Mouse (Mus musculus) kidney, postnatal 0 days (tissue): ENCODE results near the gene Pjvk. TPM values are rescaled to one million over a fixed set of nuclear protein-coding genes. Genes with fewer than 3 reads are reported as not detected.

Source experiments
- ATAC-seq: fragments of 200-750 bp; cut with Nextera tagmentation; replicated peaks from 2 replicates; pipeline ENCODE4 v1.8.0; 2017; ENCODE audit warnings: low read depth, moderate number of reproducible peaks, moderate TSS enrichment, moderate library complexity; ENCODE audit not compliant: low FRiP score
- DNase-seq: peaks from one replicate; pipeline ENCODE4 v3.0.0-alpha.2; 2016; ENCODE audit warnings: low spot score
- H3K27ac ChIP-seq: fragments of 300-500 bp; sonication (generic); 2 replicates; pipeline ENCODE4 v1.5.1; 2014; ENCODE audit warnings: mild to moderate bottlenecking
- H3K27me3 ChIP-seq: fragments of 300-500 bp; sonication (generic); 2 replicates; pipeline ENCODE4 v1.6.1; 2014; ENCODE audit warnings: low read length, mixed read lengths; ENCODE audit not compliant: insufficient read depth
- H3K36me3 ChIP-seq: fragments of 300-500 bp; sonication (generic); 2 replicates; pipeline ENCODE4 v1.6.1; 2014; ENCODE audit warnings: low read length, mixed read lengths; ENCODE audit not compliant: insufficient read depth
- H3K4me1 ChIP-seq: fragments of 300-500 bp; sonication (generic); replicated peaks from 2 replicates; pipeline ENCODE4 v1.6.1; 2014; ENCODE audit warnings: antibody characterized with exemption, low read length, mixed read lengths; ENCODE audit not compliant: insufficient read depth
- H3K4me2 ChIP-seq: fragments of 300-500 bp; sonication (generic); 2 replicates; pipeline ENCODE4 v1.6.1; 2014; ENCODE audit warnings: mild to moderate bottlenecking, low read length, moderate library complexity, mixed read lengths
- H3K4me3 ChIP-seq: fragments of 300-500 bp; sonication (generic); replicated peaks from 2 replicates; pipeline ENCODE4 v1.5.1; 2014; ENCODE audit warnings: low read depth, low read length
- H3K9ac ChIP-seq: fragments of 300-500 bp; sonication (generic); 2 replicates; pipeline ENCODE4 v1.6.1; 2014; ENCODE audit warnings: low read depth, low read length
- H3K9me3 ChIP-seq: fragments of 300-500 bp; sonication (generic); replicated peaks from 2 replicates; pipeline ENCODE4 v1.6.1; 2016; ENCODE audit warnings: low read length, inconsistent platforms, mixed read lengths
- CTCF ChIP-seq: IDR thresholded peaks from 2 replicates; pipeline ENCODE4 v1.5.1; 2016; ENCODE audit warnings: antibody characterized with exemption, low read depth, mild to moderate bottlenecking, moderate library complexity
- WGBS: fragments of 180-500 bp; shearing (Covaris S2); extraction: QIAGEN DNeasy Blood & Tissue Kit; methylation state at CpG from one replicate; pipeline ENCODE4 v1.1.7; 2014; 5-methylcytosine and 5-hydroxymethylcytosine counted together
- polyA plus RNA-seq: library from polyadenylated mRNA; unstranded; fragments of >200 nt; fragmentation: Nextera tagmentation; extraction: Ambion mirVana; gene quantifications from 2 replicates; pipeline ENCODE4 v1.2.1, GENCODE M21; 2015

Gene Pjvk
- polyA plus RNA-seq, 1 experiment from 2014 or later: 2.9 TPM

- no peak for TF ChIP-seq CTCF
- Histone ChIP-seq H3K27me3 (no peaks in the 10 kb centered on the region), H3K9ac (peak within 1 kb of the TSS; percentile 63), H3K27ac (peak within 1 kb of the TSS; percentile 88), H3K36me3 (0 out of 2 replicates have a peak, but pooled peaks cover 4% of the 10 kb centered on the region), H3K4me1 (peaks cover 11% of the 10 kb centered on the region; the same call in 1 of the 2 replicates), H3K4me2 (peak within 1 kb of the TSS; percentile 70), H3K4me3 (peak within 1 kb of the TSS; percentile 50), H3K9me3 (no peaks in the 10 kb centered on the region)
- ATAC-seq (peak; percentile 93), DNase-seq (peak; percentile 95)
- 2% methylated on average over 17 of the region's 17 CpGs for WGBS
Observed at GRCm38 (mm10) chr2:76672966-76673392, 24.7 kb downstream of the Pjvk start, which contains the start of gene Fkbp7. Fkbp7 (minus strand) TSS chr2:76673116.

- H3K36me3 ChIP-seq: 0 out of 2 replicates have a peak, but pooled peaks cover 7% of the 10 kb centered on the region
- ATAC-seq: no peak
- no peaks in the 10 kb centered on the region for H3K9me3 ChIP-seq
- H3K9ac ChIP-seq: no peak overlapping the region
- peak overlapping the region; percentile 70 for H3K4me2 ChIP-seq
- no peaks in the 10 kb centered on the region for H3K27me3 ChIP-seq
- H3K4me3 ChIP-seq: peak overlapping the region; percentile 50; the same call in 1 of the 2 replicates
- peak; percentile 50; the same call in 1 of the 2 replicates for TF ChIP-seq CTCF
- H3K4me1 ChIP-seq: peaks cover 11% of the 10 kb centered on the region; the same call in 1 of the 2 replicates
- 47% methylated on average over 7 of the region's 7 CpGs for WGBS
- H3K27ac ChIP-seq: peak overlapping the region; percentile 88
- peak; percentile 69 for DNase-seq
Observed at GRCm38 (mm10) chr2:76673472-76674081, 25.3 kb downstream of the Pjvk start.

DNA sequence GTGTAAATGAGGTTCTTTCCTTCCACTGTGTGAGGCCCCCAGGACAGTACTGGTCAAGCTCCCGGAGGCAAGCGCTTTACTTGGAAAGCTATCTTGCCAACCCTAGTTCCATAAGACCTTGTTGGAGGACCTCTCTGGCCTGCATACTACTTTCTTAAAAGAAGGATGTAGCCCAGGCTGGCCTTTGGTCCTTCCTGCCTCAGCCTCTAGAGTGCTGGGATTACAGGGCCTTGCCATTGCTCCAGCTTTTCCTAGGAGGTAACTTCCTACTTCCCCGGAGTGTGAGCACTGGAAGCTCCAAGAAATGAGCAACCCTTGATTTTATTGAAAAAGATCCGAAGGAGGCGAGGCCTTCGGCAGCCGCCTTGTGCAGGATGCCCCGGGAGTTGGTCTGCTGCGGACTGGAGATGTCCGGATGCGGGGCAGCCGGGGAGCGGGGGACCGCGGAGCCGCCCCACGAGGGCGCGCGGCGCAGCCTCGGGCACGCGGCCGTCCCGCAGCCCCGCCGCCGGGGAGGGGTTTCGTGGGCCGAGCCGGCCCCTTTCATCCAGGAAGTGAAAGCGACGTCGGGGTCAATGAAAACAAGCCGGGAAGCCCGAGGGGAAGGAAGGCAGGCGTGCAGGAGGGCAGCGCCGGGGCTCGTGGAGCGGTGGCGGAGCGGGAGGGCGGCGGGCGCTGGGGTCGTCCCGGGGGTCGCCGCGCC, 26.6 kb downstream of the Pjvk start, which contains the start of gene Plekha3:
Plekha3 (plus strand) TSS at position 557 of the 703 bp plus-strand sequence.
- H3K4me1 ChIP-seq: peaks cover 11% of the 10 kb centered on the region; the same call in 1 of the 2 replicates
- ATAC-seq (peak; percentile 64), DNase-seq (peak; percentile 94)
- peak within 1 kb of the TSS; percentile 88 for H3K9ac ChIP-seq
- 0 out of 2 replicates have a peak, but pooled peaks cover 3% of the 10 kb centered on the region for H3K36me3 ChIP-seq
- peak within 1 kb of the TSS; percentile 83 for H3K4me3 ChIP-seq
- TF ChIP-seq CTCF: no peak
- WGBS: 5% methylated on average over 42 of the region's 52 CpGs
- peak within 1 kb of the TSS; percentile 89 for H3K27ac ChIP-seq
- H3K9me3 ChIP-seq: no peaks in the 10 kb centered on the region
- peak within 1 kb of the TSS; percentile 60 for H3K4me2 ChIP-seq
- H3K27me3 ChIP-seq: no peaks in the 10 kb centered on the region

DNA sequence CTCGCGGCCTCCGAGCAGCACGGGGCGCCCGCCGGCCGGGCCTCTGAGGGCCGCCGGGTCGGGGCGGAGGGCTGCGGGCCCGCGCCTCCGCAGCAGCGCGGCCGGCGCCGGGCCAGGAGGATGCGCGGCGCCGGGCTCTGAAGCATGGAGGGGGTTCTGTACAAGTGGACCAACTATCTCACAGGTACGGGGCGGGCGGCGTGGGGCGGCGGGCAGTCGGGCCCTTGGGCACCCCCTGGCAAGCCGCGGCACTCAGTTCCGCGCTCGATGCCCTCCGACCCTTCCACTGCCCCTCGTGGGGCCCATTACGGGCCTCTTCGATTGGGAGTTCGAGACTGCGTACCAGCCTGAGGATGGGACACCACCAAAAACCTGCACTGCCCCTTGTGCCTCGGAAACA, 27.2 kb downstream of the Pjvk start:
- H3K4me3 ChIP-seq: peak overlapping the region; percentile 83
- H3K9ac ChIP-seq: peak overlapping the region; percentile 88
- TF ChIP-seq CTCF: no peak
- peak overlapping the region; percentile 89 for H3K27ac ChIP-seq
- H3K4me2 ChIP-seq: peak overlapping the region; percentile 60
- WGBS: 0% methylated on average over 26 of the region's 44 CpGs
- no peaks in the 10 kb centered on the region for H3K9me3 ChIP-seq
- peaks cover 11% of the 10 kb centered on the region; the same call in 1 of the 2 replicates for H3K4me1 ChIP-seq
- no peaks in the 10 kb centered on the region for H3K27me3 ChIP-seq
- DNase-seq: peak; percentile 35
- H3K36me3 ChIP-seq: 0 out of 2 replicates have a peak, but pooled peaks cover 3% of the 10 kb centered on the region
- peak; percentile 53 for ATAC-seq

GRCm38 (mm10) chr2:76675949-76676348, 27.7 kb downstream of the Pjvk start:
- Histone ChIP-seq H3K27ac (no peak overlapping the region), H3K4me3 (peak overlapping the region; percentile 83), H3K27me3 (no peaks in the 10 kb centered on the region), H3K9ac (peak overlapping the region; percentile 88), H3K36me3 (0 out of 2 replicates have a peak, but pooled peaks cover 3% of the 10 kb centered on the region), H3K4me2 (peak overlapping the region; percentile 60), H3K9me3 (no peaks in the 10 kb centered on the region), H3K4me1 (peaks cover 11% of the 10 kb centered on the region; the same call in 1 of the 2 replicates)
- TF ChIP-seq CTCF: no peak
- WGBS: 4% methylated on average over 4 of the region's 4 CpGs
- ATAC-seq: no peak
- no peak for DNase-seq
